Mouse (Mus musculus) embryonic fibroblast, embryonic 13.5 days (primary cell): ENCODE data around the gene Unc79.

Experiments
- CTCF ChIP-seq: IDR thresholded peaks from 2 replicates; pipeline ENCODE4 v1.5.1; 2011; ENCODE audit warnings: mild to moderate bottlenecking, control low read depth, low read length, moderate library complexity, borderline replicate concordance; ENCODE audit not compliant: insufficient read depth
- POLR2A ChIP-seq: IDR thresholded peaks from 2 replicates; pipeline ENCODE4 v1.6.1; 2011; ENCODE audit warnings: low read depth, mild to moderate bottlenecking, control low read depth, low read length, moderate library complexity

DNA sequence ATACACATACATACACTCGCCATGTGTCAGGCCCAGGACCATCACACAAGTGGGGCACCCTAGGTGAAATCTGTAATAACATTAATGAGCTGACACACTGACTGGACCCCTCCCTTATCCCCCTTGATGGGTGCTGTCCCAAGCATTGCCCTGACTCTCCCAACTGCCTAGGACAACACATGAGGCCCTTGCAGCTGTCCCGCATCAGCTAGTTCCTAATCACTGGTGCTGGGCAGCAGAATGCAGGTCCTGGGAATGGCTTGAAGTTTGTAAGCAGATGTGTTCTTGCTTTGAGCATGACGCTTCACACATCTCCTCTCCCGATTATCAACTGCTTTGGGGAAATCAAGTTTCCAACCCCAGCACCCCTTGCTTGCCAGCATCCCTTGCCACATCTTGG lies 277.5 kb downstream of the Unc79 start:
- no peak for TF ChIP-seq CTCF
- TF ChIP-seq POLR2A: no peak
